Mouse (Mus musculus) lung, postnatal 0 days (tissue): ENCODE measurements at regions not wholly inside any gene's neighbourhood (a gene's known extent, or its start where the extent isn't known, plus 50 kb on each side); places are given as distances from the start of the nearest gene placed in this dataset.
"Not testable (repeated sequence)": the region's sequence is repeated elsewhere in the genome, so short reads cannot be mapped to it uniquely, and the experiment has no call there.

Experiments
- ATAC-seq: fragments of 200-750 bp; cut with Nextera tagmentation; 2 replicates; pipeline ENCODE4 v1.8.0; 2017; ENCODE audit warnings: moderate library complexity
- DNase-seq: peaks from one replicate; pipeline ENCODE4 v3.0.0-alpha.2; 2016; ENCODE audit warnings: low spot score
- H3K27ac ChIP-seq: fragments of 300-500 bp; sonication (generic); 2 replicates; pipeline ENCODE4 v1.5.1; 2014; ENCODE audit warnings: antibody characterized with exemption, mild to moderate bottlenecking, low read length, mixed read lengths
- H3K27me3 ChIP-seq: fragments of 300-500 bp; sonication (generic); replicated peaks from 2 replicates; pipeline ENCODE4 v1.6.1; 2014; ENCODE audit warnings: low read length, mixed read lengths; ENCODE audit not compliant: insufficient read depth
- H3K36me3 ChIP-seq: fragments of 300-500 bp; sonication (generic); 2 replicates; pipeline ENCODE4 v1.6.1; 2014; ENCODE audit warnings: low read length, mixed read lengths; ENCODE audit not compliant: insufficient read depth
- H3K4me1 ChIP-seq: fragments of 300-500 bp; sonication (generic); 2 replicates; pipeline ENCODE4 v1.6.1; 2014; ENCODE audit warnings: antibody characterized with exemption, low read depth, low read length, mixed read lengths; ENCODE audit not compliant: insufficient read depth
- H3K4me2 ChIP-seq: fragments of 300-500 bp; sonication (generic); replicated peaks from 2 replicates; pipeline ENCODE4 v1.6.1; 2014; ENCODE audit warnings: low read depth, mild to moderate bottlenecking, low read length, moderate library complexity, mixed read lengths
- H3K4me3 ChIP-seq: fragments of 300-500 bp; sonication (generic); 2 replicates; pipeline ENCODE4 v1.5.1; 2014; ENCODE audit warnings: low read depth, low read length
- H3K9ac ChIP-seq: fragments of 300-500 bp; sonication (generic); replicated peaks from 2 replicates; pipeline ENCODE4 v1.6.1; 2014; ENCODE audit warnings: low read depth, mild to moderate bottlenecking
- H3K9me3 ChIP-seq: fragments of 300-500 bp; sonication (generic); 2 replicates; pipeline ENCODE4 v1.6.1; 2016; ENCODE audit warnings: low read length, mixed read lengths
- CTCF ChIP-seq: IDR thresholded peaks from 2 replicates; pipeline ENCODE4 v1.5.1; 2016; ENCODE audit warnings: antibody characterized with exemption, mild to moderate bottlenecking
- EP300 ChIP-seq: IDR thresholded peaks from 2 replicates; pipeline ENCODE4 v1.6.1; 2016; ENCODE audit warnings: antibody characterized with exemption, mild to moderate bottlenecking, control low read depth
- WGBS: fragments of 180-500 bp; shearing (Covaris S2); extraction: QIAGEN DNeasy Blood & Tissue Kit; methylation state at CpG from one replicate; pipeline ENCODE4 v1.1.7; 2014; 5-methylcytosine and 5-hydroxymethylcytosine counted together

GRCm38 (mm10) chr9:43545081-43545565, 198.7 kb upstream of the Nectin1 start:
- no peaks in the 10 kb centered on the region for H3K27me3 ChIP-seq
- H3K9me3 ChIP-seq, result no peaks in the 10 kb centered on the region
- no peaks in the 10 kb centered on the region for H3K36me3 ChIP-seq
- H3K4me1 ChIP-seq, result no peaks in the 10 kb centered on the region
- H3K4me2 ChIP-seq, result no peak overlapping the region
- no peak overlapping the region for H3K4me3 ChIP-seq
- H3K27ac ChIP-seq, result no peak overlapping the region
- no peak for ATAC-seq
- TF ChIP-seq CTCF (no peak), EP300 (no peak)
- no peak overlapping the region for H3K9ac ChIP-seq
- 39% methylated on average over 15 of the region's 15 CpGs for WGBS
- peak; percentile 28 for DNase-seq

GRCm38 (mm10) chr9:43548883-43549282, 194.9 kb upstream of the Nectin1 start:
- H3K4me3 ChIP-seq, result no peak overlapping the region
- no peaks in the 10 kb centered on the region for H3K4me1 ChIP-seq
- no peaks in the 10 kb centered on the region for H3K9me3 ChIP-seq
- H3K27ac ChIP-seq, result no peak overlapping the region
- DNase-seq (no peak), ATAC-seq (no peak)
- WGBS, result 27% methylated on average over 4 of the region's 4 CpGs
- no peaks in the 10 kb centered on the region for H3K36me3 ChIP-seq
- H3K9ac ChIP-seq, result no peak overlapping the region
- H3K27me3 ChIP-seq, result no peaks in the 10 kb centered on the region
- H3K4me2 ChIP-seq, result no peak overlapping the region
- TF ChIP-seq CTCF (no peak), EP300 (no peak)

GRCm38 (mm10) chr9:43549293-43549692, 194.5 kb upstream of the Nectin1 start:
- H3K9ac ChIP-seq, result no peak overlapping the region
- no peaks in the 10 kb centered on the region for H3K4me1 ChIP-seq
- H3K4me2 ChIP-seq, result no peak overlapping the region
- H3K27ac ChIP-seq, result no peak overlapping the region
- 56% methylated on average over 7 of the region's 7 CpGs for WGBS
- no peaks in the 10 kb centered on the region for H3K36me3 ChIP-seq
- no peaks in the 10 kb centered on the region for H3K27me3 ChIP-seq
- TF ChIP-seq CTCF (no peak), EP300 (no peak)
- no peaks in the 10 kb centered on the region for H3K9me3 ChIP-seq
- no peak for DNase-seq
- ATAC-seq, result no peak
- H3K4me3 ChIP-seq, result no peak overlapping the region

GRCm38 (mm10) chr9:43552758-43553157, 191.0 kb upstream of the Nectin1 start:
- H3K9me3 ChIP-seq, H3K27ac ChIP-seq, H3K4me2 ChIP-seq, H3K27me3 ChIP-seq, H3K36me3 ChIP-seq, DNase-seq, ATAC-seq, H3K4me1 ChIP-seq, H3K9ac ChIP-seq, H3K4me3 ChIP-seq: not testable (repeated sequence)
- WGBS, result 68% methylated on average over 1 of the region's 1 CpGs
- peak; percentile 52 for TF ChIP-seq CTCF

GRCm38 (mm10) chr9:43562016-43562415, 181.8 kb upstream of the Nectin1 start:
- Histone ChIP-seq H3K4me3 (no peak overlapping the region), H3K27ac (no peak overlapping the region), H3K36me3 (no peaks in the 10 kb centered on the region), H3K4me2 (no peak overlapping the region), H3K9me3 (no peaks in the 10 kb centered on the region), H3K9ac (no peak overlapping the region), H3K4me1 (no peaks in the 10 kb centered on the region), H3K27me3 (no peaks in the 10 kb centered on the region)
- WGBS, result 59% methylated on average over 6 of the region's 6 CpGs
- ATAC-seq (no peak), DNase-seq (no peak)
- TF ChIP-seq CTCF (no peak), EP300 (no peak)

- no peak overlapping the region for H3K4me2 ChIP-seq
- no peak overlapping the region for H3K4me3 ChIP-seq
- no peaks in the 10 kb centered on the region for H3K9me3 ChIP-seq
- 82% methylated on average over 22 of the region's 22 CpGs for WGBS
- no peaks in the 10 kb centered on the region for H3K4me1 ChIP-seq
- no peak for DNase-seq
- H3K27me3 ChIP-seq, result no peaks in the 10 kb centered on the region
- H3K27ac ChIP-seq, result no peak overlapping the region
- no peak for TF ChIP-seq CTCF
- TF ChIP-seq EP300, result no peak
- no peak overlapping the region for H3K9ac ChIP-seq
- ATAC-seq, result no peak
- H3K36me3 ChIP-seq, result no peaks in the 10 kb centered on the region
These were observed 179.4 kb upstream of the Nectin1 start for GRCm38 (mm10) chr9:43564239-43564906.
